Mouse (Mus musculus) small intestine, adult 2 months (tissue): ENCODE data around the gene Herpud1. TPM values are rescaled to one million over a fixed set of nuclear protein-coding genes. Genes with fewer than 3 reads are reported as not detected.
A peak's percentile ranks its signal among the peaks of the same experiment; 100 is the strongest.

Experiments used
- H3K27ac ChIP-seq: fragments of 200-500 bp; 2 replicates; pipeline ENCODE4 v1.5.1; 2012; ENCODE audit warnings: low read depth, low read length, control low read depth, inconsistent platforms; ENCODE audit not compliant: insufficient read depth
- H3K27me3 ChIP-seq: fragments of 200-500 bp; 2 replicates; pipeline ENCODE4 v1.6.1; 2012; ENCODE audit warnings: mild to moderate bottlenecking, moderate library complexity, low read length, inconsistent platforms; ENCODE audit not compliant: control insufficient read depth, insufficient read depth
- H3K36me3 ChIP-seq: fragments of 200-500 bp; 2 replicates; pipeline ENCODE4 v1.6.1; 2012; ENCODE audit warnings: mild to moderate bottlenecking, low read length, control low read depth, inconsistent platforms; ENCODE audit not compliant: control insufficient read depth, insufficient read depth
- H3K4me1 ChIP-seq: fragments of 200-500 bp; 2 replicates; pipeline ENCODE4 v1.6.1; 2012; ENCODE audit warnings: low read length, inconsistent platforms, mixed read lengths; ENCODE audit not compliant: control insufficient read depth, insufficient read depth, insufficient read length
- H3K4me3 ChIP-seq: fragments of 200-500 bp; 2 replicates; pipeline ENCODE4 v1.5.1; 2012; ENCODE audit warnings: low read depth, mild to moderate bottlenecking, control low read depth, inconsistent platforms, low read length, moderate library complexity
- CTCF ChIP-seq: fragments of 200-500 bp; IDR thresholded peaks from 2 replicates; pipeline ENCODE4 v1.5.1; 2012; ENCODE audit warnings: low read depth, mild to moderate bottlenecking, control low read depth, inconsistent platforms, low read length, moderate library complexity, mixed read lengths; ENCODE audit not compliant: insufficient replicate concordance, insufficient read length; ENCODE audit errors: extremely low read depth
- POLR2A ChIP-seq: fragments of 200-500 bp; IDR thresholded peaks from 2 replicates; pipeline ENCODE4 v1.6.1; 2012; ENCODE audit warnings: low read depth, mild to moderate bottlenecking, control low read depth, inconsistent platforms, low read length, moderate library complexity
- WGBS: fragments of 180-500 bp; shearing (Covaris S2); methylation state at CpG from one replicate; pipeline ENCODE4 v1.1.7; 2018; 5-methylcytosine and 5-hydroxymethylcytosine counted together
- polyA plus RNA-seq: library from polyadenylated mRNA; depleted of rRNA; stranded (reverse); fragments of >200 nt; gene quantifications from 2 replicates; pipeline ENCODE4 v1.2.3, GENCODE M21; 2012

The Herpud1 gene
- polyA plus RNA-seq, 1 experiment: 331 TPM

DNA sequence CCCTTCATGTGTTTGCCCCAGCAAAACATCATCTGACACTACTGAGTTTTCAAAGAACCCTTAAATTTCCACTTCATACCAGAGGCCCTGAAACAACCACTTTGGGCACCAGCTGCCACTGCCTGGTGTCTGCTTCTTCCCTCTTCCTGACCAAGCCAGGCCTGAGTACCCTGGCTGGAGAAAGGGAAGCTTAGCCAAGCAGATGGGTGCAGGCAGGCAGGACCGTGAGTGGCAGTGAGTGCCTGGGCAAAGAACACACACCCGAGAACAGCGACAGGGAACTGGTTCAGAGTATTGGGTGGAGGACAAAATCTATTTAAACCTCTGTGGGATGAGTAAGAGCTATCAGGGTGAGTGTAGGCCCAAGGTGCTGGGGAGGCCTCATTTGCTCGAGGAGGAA, 42.2 kb downstream of the Herpud1 start:
- TF ChIP-seq POLR2A (no peak), CTCF (no peak)
- 54% methylated on average over 4 of the region's 4 CpGs for whole genome bisulfite sequencing

DNA sequence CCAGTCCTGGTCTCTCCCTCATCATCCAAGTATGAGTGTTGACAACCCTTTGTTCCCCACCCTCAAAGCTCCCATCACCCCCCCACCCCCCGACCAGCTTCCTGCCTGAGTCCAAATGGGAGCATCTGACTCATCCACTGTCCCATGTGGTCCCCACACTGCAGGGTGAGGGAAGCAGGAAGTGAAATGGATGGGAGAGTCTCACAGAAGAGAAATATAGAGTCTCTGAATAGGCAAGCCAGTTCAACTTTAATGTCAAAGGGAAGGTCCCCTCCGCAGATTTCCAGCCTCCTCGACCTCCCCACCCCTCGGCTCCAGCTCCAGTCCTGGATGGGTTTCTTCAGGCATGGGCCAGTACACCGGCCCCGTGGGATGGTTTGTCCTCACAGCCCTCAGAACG, 43.1 kb downstream of the Herpud1 start:
- 0 out of 2 replicates have a peak, but pooled peaks cover 2% of the 10 kb centered on the region for H3K4me1 ChIP-seq
- 78% methylated on average over 7 of the region's 7 CpGs for WGBS
- no peaks in the 10 kb centered on the region for H3K36me3 ChIP-seq
- TF ChIP-seq POLR2A (no peak), CTCF (no peak)
- no peak overlapping the region for H3K27ac ChIP-seq
- H3K27me3 ChIP-seq: no peaks in the 10 kb centered on the region
- H3K4me3 ChIP-seq: no peak overlapping the region

More for the DNA sequence above, 42.2 kb downstream of the Herpud1 start:
- no peak overlapping the region for H3K4me3 ChIP-seq
- no peaks in the 10 kb centered on the region for H3K36me3 ChIP-seq
- H3K4me1 ChIP-seq: no peaks in the 10 kb centered on the region
- no peaks in the 10 kb centered on the region for H3K27me3 ChIP-seq
- H3K27ac ChIP-seq: no peak overlapping the region

DNA sequence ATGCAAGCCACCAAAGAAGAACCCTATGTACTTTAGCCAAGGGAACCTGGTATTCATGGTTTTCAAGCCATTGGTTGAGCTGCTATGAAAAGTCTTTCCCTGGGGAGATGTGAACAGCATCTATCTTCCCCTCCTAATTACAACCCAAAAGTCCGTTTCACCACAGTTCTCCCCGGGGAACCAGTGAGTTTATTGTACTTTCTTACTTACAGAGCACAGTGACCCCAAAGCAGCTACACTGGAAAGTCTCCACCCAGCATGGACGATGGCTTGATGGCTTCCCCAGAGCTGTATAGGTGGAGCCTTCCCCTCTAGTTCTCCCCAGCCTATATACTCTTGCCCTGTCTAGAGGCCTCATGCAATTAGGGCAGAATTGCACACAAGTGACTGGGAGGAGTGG, 46.0 kb downstream of the Herpud1 start:
- Histone ChIP-seq H3K36me3 (no peaks in the 10 kb centered on the region), H3K4me3 (no peak overlapping the region), H3K27ac (no peak overlapping the region), H3K4me1 (peaks cover 2% of the 10 kb centered on the region; the same call in 1 of the 2 replicates), H3K27me3 (no peaks in the 10 kb centered on the region)
- WGBS: 65% methylated on average over 3 of the region's 3 CpGs
- TF ChIP-seq CTCF (no peak), POLR2A (no peak)

DNA sequence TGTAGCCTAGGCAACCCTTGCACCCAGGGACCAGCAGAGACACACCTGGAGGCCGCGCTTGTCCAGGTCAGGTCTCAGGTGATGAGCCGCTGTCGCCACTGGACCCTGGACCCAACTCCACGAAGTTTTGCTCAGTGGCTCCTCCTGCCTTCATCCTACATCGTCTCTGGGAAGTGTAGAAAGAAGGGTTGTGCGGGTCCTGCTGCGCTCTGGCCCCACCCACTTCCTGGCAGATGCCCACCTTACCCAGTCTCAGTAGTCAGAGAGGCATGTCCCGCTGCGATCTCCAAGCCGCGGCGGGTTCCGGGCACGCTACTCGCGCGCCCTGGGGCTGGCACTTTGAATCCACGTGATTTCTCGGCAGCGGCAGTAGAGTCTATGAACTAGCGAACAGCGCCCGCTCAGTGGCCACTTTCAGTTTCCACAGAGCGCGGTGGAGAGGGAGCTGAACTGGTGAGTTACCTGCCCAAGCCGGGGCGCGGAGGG, 47.8 kb downstream of the Herpud1 start, which contains the start of gene Nlrc5:
Gene Nlrc5, plus strand, starts transcription at position 376 of the 486 bp plus-strand sequence.
- H3K36me3 ChIP-seq: no peaks in the 10 kb centered on the region
- no peaks in the 10 kb centered on the region for H3K27me3 ChIP-seq
- 1% methylated on average over 29 of the region's 29 CpGs for WGBS
- peaks cover 2% of the 10 kb centered on the region; the same call in 1 of the 2 replicates for H3K4me1 ChIP-seq
- peak within 1 kb of the TSS; percentile 82 for H3K4me3 ChIP-seq
- TF ChIP-seq POLR2A: no peak
- TF ChIP-seq CTCF: peak; percentile 15; the same call in 1 of the 2 replicates
- H3K27ac ChIP-seq: peak within 1 kb of the TSS; percentile 37; the same call in 1 of the 2 replicates

GRCm38 (mm10) chr8:94434958-94435357, 48.7 kb downstream of the Herpud1 start:
- no peak for TF ChIP-seq POLR2A
- no peak for TF ChIP-seq CTCF
- WGBS: 84% methylated on average over 3 of the region's 3 CpGs
- Histone ChIP-seq H3K27ac (no peak overlapping the region), H3K36me3 (no peaks in the 10 kb centered on the region), H3K27me3 (no peaks in the 10 kb centered on the region), H3K4me3 (0 out of 2 replicates have a peak overlapping the region, but pooled peaks have one; percentile 12), H3K4me1 (peaks cover 2% of the 10 kb centered on the region; the same call in 1 of the 2 replicates)

GRCm38 (mm10) chr8:94435397-94436111, 49.3 kb downstream of the Herpud1 start:
- no peak overlapping the region for H3K27ac ChIP-seq
- peak overlapping the region; percentile 12; the same call in 1 of the 2 replicates for H3K4me3 ChIP-seq
- H3K36me3 ChIP-seq: no peaks in the 10 kb centered on the region
- WGBS: 93% methylated on average over 15 of the region's 15 CpGs
- no peak for TF ChIP-seq POLR2A
- TF ChIP-seq CTCF: no peak
- H3K27me3 ChIP-seq: no peaks in the 10 kb centered on the region
- H3K4me1 ChIP-seq: peaks cover 2% of the 10 kb centered on the region; the same call in 1 of the 2 replicates

GRCm38 (mm10) chr8:94436112-94436572, 49.9 kb downstream of the Herpud1 start:
- WGBS: 87% methylated on average over 5 of the region's 5 CpGs
- Histone ChIP-seq H3K4me3 (no peak overlapping the region), H3K4me1 (peaks cover 2% of the 10 kb centered on the region; the same call in 1 of the 2 replicates), H3K36me3 (no peaks in the 10 kb centered on the region), H3K27ac (no peak overlapping the region), H3K27me3 (no peaks in the 10 kb centered on the region)
- TF ChIP-seq POLR2A: no peak
